Comparison of ENCODE assay signal across 21 mouse cellular contexts in genomic region chr17:48431054-48431453, GRCm38 (mm10). TPM values are rescaled to one million over a fixed set of nuclear protein-coding genes. Genes with fewer than 3 reads are reported as not detected.
DNase-seq lines count a peak whose midpoint lies in the region; ATAC-seq and TF ChIP-seq lines count a peak whose summit lies in the region.
"Had no signal": no experiment of that assay in that cellular context is flagged by ENCODE, and none has a peak within 500 bp of the region (broad histone marks: within the 10 kb centered on the region; RNA-seq: fewer than 3 reads in every experiment).

No protein-coding gene starts in this region.

- DNase-seq in forebrain, embryonic 10.5 days (ENCODE audit: extremely low spot score, low spot score) = no peak
- DNase-seq in forebrain, embryonic 14.5 days (ENCODE audit: low spot score) = no peak
- no peak for DNase-seq in heart, postnatal 4 days
- no peak for DNase-seq in lung, postnatal 0 days (ENCODE audit: low spot score)
- no peak for DNase-seq in lung, postnatal 14 days
- DNase-seq in layer of hippocampus, postnatal 10 days (ENCODE audit: low spot score in 2 of 2) = no peak
- no peak for DNase-seq in right cerebral cortex, postnatal 36 days (ENCODE audit: low spot score in 2 of 2)
- DNase-seq: adrenal gland, postnatal 36 days; cerebellum, adult 9-11 months; gastrocnemius, postnatal 10 days; kidney, adult 18-20 months; right cerebral cortex, postnatal 14 days had no signal

- H3K27me3 ChIP-seq in forebrain, embryonic 10.5 days (ENCODE audit: poor library complexity, severe bottlenecking) = no peaks in the 10 kb centered on the region
- H3K27me3 ChIP-seq in forebrain, embryonic 14.5 days (replicated peaks; ENCODE audit: control insufficient read depth, insufficient read depth, low read length) = no peaks in the 10 kb centered on the region
- no peaks in the 10 kb centered on the region for H3K27me3 ChIP-seq in heart, embryonic 15.5 days
- H3K27me3 ChIP-seq in lung, postnatal 0 days (replicated peaks; ENCODE audit: insufficient read depth, low read length) = no peaks in the 10 kb centered on the region
- H3K27me3 ChIP-seq: CH12.LX; hindbrain, embryonic 12.5 days; midbrain, embryonic 12.5 days had no signal

- no peaks in the 10 kb centered on the region for H3K36me3 ChIP-seq in forebrain, embryonic 10.5 days (replicated peaks)
- no peaks in the 10 kb centered on the region for H3K36me3 ChIP-seq in forebrain, embryonic 14.5 days (ENCODE audit: control insufficient read depth, insufficient read depth, low read length)
- 0 out of 2 replicates have a peak, but pooled peaks cover 3% of the 10 kb centered on the region for H3K36me3 ChIP-seq in heart, embryonic 15.5 days
- H3K36me3 ChIP-seq in lung, postnatal 0 days (ENCODE audit: insufficient read depth, low read length) = no peaks in the 10 kb centered on the region
- H3K36me3 ChIP-seq: hindbrain, embryonic 12.5 days; midbrain, embryonic 12.5 days had no signal

- no peak overlapping the region for H3K9ac ChIP-seq in forebrain, embryonic 14.5 days (ENCODE audit: low read length)
- H3K9ac ChIP-seq in heart, embryonic 15.5 days = peak overlapping the region; percentile 65
- no peak overlapping the region for H3K9ac ChIP-seq in lung, postnatal 0 days (replicated peaks; ENCODE audit: low read depth)
- H3K9ac ChIP-seq: hindbrain, embryonic 12.5 days; midbrain, embryonic 12.5 days had no signal

- H3K4me2 ChIP-seq in forebrain, embryonic 14.5 days (ENCODE audit: low read length) = no peak overlapping the region
- H3K4me2 ChIP-seq in heart, embryonic 15.5 days = peak overlapping the region; percentile 63
- H3K4me2 ChIP-seq in lung, postnatal 0 days (replicated peaks; ENCODE audit: low read depth, low read length) = no peak overlapping the region
- H3K4me2 ChIP-seq: hindbrain, embryonic 12.5 days; midbrain, embryonic 12.5 days had no signal

- peaks cover 47% of the 10 kb centered on the region for H3K4me1 ChIP-seq in forebrain, embryonic 10.5 days
- peaks cover 2% of the 10 kb centered on the region; the same call in 1 of the 2 replicates for H3K4me1 ChIP-seq in forebrain, embryonic 14.5 days (ENCODE audit: control insufficient read depth, insufficient read depth, low read length)
- H3K4me1 ChIP-seq in heart, embryonic 15.5 days (replicated peaks) = peaks cover 71% of the 10 kb centered on the region
- peaks cover 3% of the 10 kb centered on the region; the same call in 1 of the 2 replicates for H3K4me1 ChIP-seq in lung, postnatal 0 days (ENCODE audit: insufficient read depth, low read depth, low read length)

- 0 out of 2 replicates have a peak overlapping the region, but pooled peaks have one; percentile 8 for H3K27ac ChIP-seq in forebrain, embryonic 10.5 days
- no peak overlapping the region for H3K27ac ChIP-seq in forebrain, embryonic 14.5 days (ENCODE audit: low read depth, low read length)
- peak overlapping the region; percentile 96 for H3K27ac ChIP-seq in heart, embryonic 15.5 days
- peak overlapping the region; percentile 26; the same call in 1 of the 2 replicates for H3K27ac ChIP-seq in lung, postnatal 0 days (ENCODE audit: low read length)
- H3K27ac ChIP-seq: hindbrain, embryonic 12.5 days; layer of hippocampus, adult 2 months; macrophage; midbrain, embryonic 12.5 days had no signal

- no peak for TF ChIP-seq CTCF in lung, postnatal 0 days (IDR thresholded peaks at IDR 0.05)

- no peaks in the 10 kb centered on the region for H3K9me3 ChIP-seq in forebrain, embryonic 10.5 days
- H3K9me3 ChIP-seq in forebrain, embryonic 14.5 days (replicated peaks; ENCODE audit: control insufficient read depth, low read length) = no peaks in the 10 kb centered on the region
- no peaks in the 10 kb centered on the region for H3K9me3 ChIP-seq in heart, embryonic 15.5 days (replicated peaks)
- H3K9me3 ChIP-seq in lung, postnatal 0 days (ENCODE audit: low read length) = no peaks in the 10 kb centered on the region
- H3K9me3 ChIP-seq: hindbrain, embryonic 12.5 days; midbrain, embryonic 12.5 days had no signal

- WGBS in forebrain, embryonic 10.5 days = 78% methylated on average over 5 of the region's 5 CpGs
- 88% methylated on average over 5 of the region's 5 CpGs for WGBS in forebrain, embryonic 14.5 days
- WGBS in heart, embryonic 15.5 days = 43% methylated on average over 5 of the region's 5 CpGs
- WGBS in lung, postnatal 0 days = 59% methylated on average over 5 of the region's 5 CpGs

- no peak for ATAC-seq in forebrain, embryonic 14.5 days
- no peak for ATAC-seq in heart, embryonic 15.5 days (replicated peaks; ENCODE audit: insufficient number of reproducible peaks, insufficient read depth, low FRiP score, low read depth)
- ATAC-seq in lung, postnatal 0 days = no peak
- ATAC-seq: forebrain, embryonic 16.5 days had no signal

- no peak overlapping the region for H3K4me3 ChIP-seq in forebrain, embryonic 10.5 days
- H3K4me3 ChIP-seq in forebrain, embryonic 14.5 days (ENCODE audit: low read depth, low read length) = no peak overlapping the region
- H3K4me3 ChIP-seq in heart, embryonic 15.5 days = peak overlapping the region; percentile 58
- H3K4me3 ChIP-seq in lung, postnatal 0 days (ENCODE audit: low read depth, low read length) = no peak overlapping the region
- H3K4me3 ChIP-seq: hindbrain, embryonic 12.5 days; layer of hippocampus, adult 2 months; midbrain, embryonic 12.5 days had no signal

- TF ChIP-seq EP300 in lung, postnatal 0 days (IDR thresholded peaks at IDR 0.05) = no peak

RNA-seq across cellular contexts. Expression of gene Apobec2, which starts 1.7 kb away (rescaled TPM):
- 0.64 and 0.78 TPM in 2 replicates for polyA plus RNA-seq in forebrain, embryonic 10.5 days (2016; fragmentation: Nextera tagmentation; extraction: Ambion mirVana)
- 0.24 and 0.46 TPM in 2 replicates for polyA plus RNA-seq in forebrain, embryonic 14.5 days (2014; fragmentation: Nextera tagmentation; extraction: Ambion mirVana)
- 177 and 212 TPM in 2 replicates for polyA plus RNA-seq in heart, embryonic 15.5 days (2015; fragmentation: Nextera tagmentation; extraction: Ambion mirVana)
- 100 to 1,000 TPM; 207 to 216 TPM for total RNA-seq in heart, postnatal 4 days (2021)
- polyA plus RNA-seq in lung, postnatal 0 days (2015; fragmentation: Nextera tagmentation; extraction: Ambion mirVana) = 5.6 and 6.5 TPM in 2 replicates
- under 1 TPM in 1 of 2 experiments, not detected in 1; 0.47 TPM for total RNA-seq in layer of hippocampus, postnatal 10 days (2021)
- total RNA-seq: neutrophil, adult 5-6 weeks had no signal
- polyA plus RNA-seq: macrophage had no signal

RNA-seq across cellular contexts. Expression of gene Tspo2, which starts 20.3 kb away (rescaled TPM):
- polyA plus RNA-seq in forebrain, embryonic 10.5 days (2016; fragmentation: Nextera tagmentation; extraction: Ambion mirVana) = not detected in 2 replicates
- 1.6 and 2.6 TPM in 2 replicates for polyA plus RNA-seq in forebrain, embryonic 14.5 days (2014; fragmentation: Nextera tagmentation; extraction: Ambion mirVana)
- 7.7 and 8.3 TPM in 2 replicates for polyA plus RNA-seq in heart, embryonic 15.5 days (2015; fragmentation: Nextera tagmentation; extraction: Ambion mirVana)
- total RNA-seq in heart, postnatal 4 days (2021) = under 1 TPM; 0.36 to 0.47 TPM
- 2.0 and 3.1 TPM in 2 replicates for polyA plus RNA-seq in lung, postnatal 0 days (2015; fragmentation: Nextera tagmentation; extraction: Ambion mirVana)
- not detected for total RNA-seq in layer of hippocampus, postnatal 10 days (2021)
- total RNA-seq: adrenal gland, postnatal 36 days; CH12.LX; layer of hippocampus, adult 2 months; left cerebral cortex, adult 8-10 months had no signal
- polyA plus RNA-seq: macrophage had no signal

RNA-seq across cellular contexts. Expression of gene Oard1, which starts 21.2 kb away (rescaled TPM):
- polyA plus RNA-seq in forebrain, embryonic 10.5 days (2016; fragmentation: Nextera tagmentation; extraction: Ambion mirVana) = 107 TPM in 2 replicates
- polyA plus RNA-seq in forebrain, embryonic 14.5 days (2014; fragmentation: Nextera tagmentation; extraction: Ambion mirVana) = 59.2 and 73.6 TPM in 2 replicates
- polyA plus RNA-seq in heart, embryonic 15.5 days (2015; fragmentation: Nextera tagmentation; extraction: Ambion mirVana) = 33.5 and 40.2 TPM in 2 replicates
- total RNA-seq in heart, postnatal 4 days (2021) = 10 to 100 TPM; 14.5 to 14.6 TPM
- 43.9 and 45.8 TPM in 2 replicates for polyA plus RNA-seq in lung, postnatal 0 days (2015; fragmentation: Nextera tagmentation; extraction: Ambion mirVana)
- total RNA-seq in layer of hippocampus, postnatal 10 days (2021) = 10 to 100 TPM; 11.9 to 16.2 TPM

RNA-seq across cellular contexts. Expression of gene Nfya, which starts 21.3 kb away (rescaled TPM):
- polyA plus RNA-seq in forebrain, embryonic 10.5 days (2016; fragmentation: Nextera tagmentation; extraction: Ambion mirVana) = 18.7 and 19.0 TPM in 2 replicates
- 20.7 and 23.2 TPM in 2 replicates for polyA plus RNA-seq in forebrain, embryonic 14.5 days (2014; fragmentation: Nextera tagmentation; extraction: Ambion mirVana)
- 8.9 and 10.5 TPM in 2 replicates for polyA plus RNA-seq in heart, embryonic 15.5 days (2015; fragmentation: Nextera tagmentation; extraction: Ambion mirVana)
- total RNA-seq in heart, postnatal 4 days (2021) = 10 to 100 TPM; 29.0 to 33.2 TPM
- 5.6 and 8.5 TPM in 2 replicates for polyA plus RNA-seq in lung, postnatal 0 days (2015; fragmentation: Nextera tagmentation; extraction: Ambion mirVana)
- total RNA-seq in layer of hippocampus, postnatal 10 days (2021) = 10 to 100 TPM; 33.5 to 38.1 TPM

RNA-seq across cellular contexts. Expression of gene Unc5cl, which starts 23.6 kb away (rescaled TPM):
- 0.07 and 0.27 TPM in 2 replicates for polyA plus RNA-seq in forebrain, embryonic 10.5 days (2016; fragmentation: Nextera tagmentation; extraction: Ambion mirVana)
- polyA plus RNA-seq in forebrain, embryonic 14.5 days (2014; fragmentation: Nextera tagmentation; extraction: Ambion mirVana) = 0.17 and 0.50 TPM in 2 replicates
- 0.33 and 0.84 TPM in 2 replicates for polyA plus RNA-seq in heart, embryonic 15.5 days (2015; fragmentation: Nextera tagmentation; extraction: Ambion mirVana)
- under 1 TPM; 0.14 to 0.21 TPM for total RNA-seq in heart, postnatal 4 days (2021)
- polyA plus RNA-seq in lung, postnatal 0 days (2015; fragmentation: Nextera tagmentation; extraction: Ambion mirVana) = 0.44 and 0.69 TPM in 2 replicates
- 1 to 10 TPM in 1 of 2 experiments, under 1 TPM in 1; 0.98 to 2.0 TPM for total RNA-seq in layer of hippocampus, postnatal 10 days (2021)
- total RNA-seq: adrenal gland, postnatal 36 days; gastrocnemius, postnatal 10 days had no signal
- polyA plus RNA-seq: macrophage had no signal

Comparison
In these comparisons a context has a peak if more than half of its experiments do, and no peak if none do; other contexts are left out.
1. RNA of gene Apobec2, which starts 1.7 kb away (polyA plus RNA-seq): 177 to 212 TPM in heart, embryonic 15.5 days; 5.6 to 6.5 TPM in lung, postnatal 0 days, 0.64 to 0.78 TPM in forebrain, embryonic 10.5 days and 0.24 to 0.46 TPM in forebrain, embryonic 14.5 days; every median in the first group is over 10 times any median in the second.